Mouse (Mus musculus): ENCODE data around the gene Ckap2. TPM values are rescaled to one million over a fixed set of nuclear protein-coding genes. Genes with fewer than 3 reads are reported as not detected.
A peak's percentile ranks its signal among the peaks of the same experiment; 100 is the strongest.
"Not testable (repeated sequence)": the region's sequence is repeated elsewhere in the genome, so short reads cannot be mapped to it uniquely, and the experiment has no call there.

Ckap2 gene
- polyA plus RNA-seq, 1 experiment from 2014 or later: 55.0 TPM

DNA sequence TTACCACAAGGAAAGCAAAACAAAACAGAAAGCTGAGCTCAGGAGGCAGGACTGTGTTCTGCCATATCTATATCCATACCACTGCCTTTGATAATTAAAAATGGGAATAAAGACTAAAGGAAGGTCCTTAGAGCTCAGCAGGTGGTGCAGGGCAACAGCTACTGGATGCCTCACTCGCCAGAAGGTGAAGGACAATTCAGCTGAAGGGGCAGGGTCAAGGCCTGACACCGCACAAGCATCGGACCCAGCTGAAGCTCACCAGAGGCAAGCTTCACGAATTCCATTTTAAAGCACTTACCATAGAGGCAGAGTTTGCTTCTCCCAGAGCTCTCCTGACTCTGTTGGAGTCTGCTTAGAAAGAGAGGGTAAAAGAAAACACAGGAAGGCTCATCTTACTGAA is 43.0 kb downstream of the Ckap2 start:
- ATAC-seq (ENCODE audit: insufficient number of reproducible peaks, low FRiP score, low TSS enrichment, low read depth) (no peak), DNase-seq (ENCODE audit: low spot score) (no peak)
- no peak overlapping the region for H3K4me3 ChIP-seq (ENCODE audit: low read depth, low read length)
- no peaks in the 10 kb centered on the region for H3K36me3 ChIP-seq (ENCODE audit: control insufficient read depth, insufficient read depth, low read length)
- 81% methylated on average over 4 of the region's 4 CpGs for WGBS
- no peak overlapping the region for H3K9ac ChIP-seq (ENCODE audit: low read length)
- no peaks in the 10 kb centered on the region for H3K27me3 ChIP-seq (ENCODE audit: control insufficient read depth, insufficient read depth, low read length)
- no peaks in the 10 kb centered on the region for H3K9me3 ChIP-seq (ENCODE audit: control insufficient read depth, low read length)
- H3K4me2 ChIP-seq (ENCODE audit: low read depth, severe bottlenecking): no peak overlapping the region
- no peak overlapping the region for H3K27ac ChIP-seq (replicated peaks; ENCODE audit: low read depth, low read length)
- no peaks in the 10 kb centered on the region for H3K4me1 ChIP-seq (ENCODE audit: control insufficient read depth, insufficient read depth, low read length)

DNA sequence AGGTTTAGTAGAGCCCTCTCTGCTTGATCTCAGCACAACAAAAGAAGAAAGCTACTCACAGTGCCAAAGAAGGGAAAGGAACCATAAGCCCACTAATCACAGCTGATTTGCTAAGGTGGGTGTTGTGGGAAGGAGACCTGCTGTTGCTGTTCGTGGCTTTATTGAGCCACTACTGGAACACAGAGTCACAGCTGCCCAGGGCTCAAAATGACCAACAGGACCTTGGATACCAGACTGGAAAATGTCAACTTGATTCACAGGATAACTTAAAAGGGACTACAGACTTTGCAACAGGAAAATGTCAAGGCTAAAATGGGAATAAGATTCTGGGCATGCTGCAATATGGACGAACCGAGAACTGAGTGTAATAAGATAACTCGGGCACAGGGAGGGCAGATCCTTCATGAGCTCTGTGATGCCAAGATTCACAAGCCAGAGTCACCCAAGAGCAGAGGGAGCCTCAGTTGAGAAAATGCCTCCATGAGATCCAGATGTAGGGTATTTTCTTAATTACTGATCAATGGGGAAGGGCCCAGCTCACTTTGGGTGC is 43.7 kb downstream of the Ckap2 start:
- ATAC-seq (ENCODE audit: insufficient number of reproducible peaks, low FRiP score, low TSS enrichment, low read depth): no peak
- H3K27ac ChIP-seq (replicated peaks; ENCODE audit: low read depth, low read length): no peak overlapping the region
- no peak for DNase-seq (ENCODE audit: low spot score)
- H3K4me2 ChIP-seq (ENCODE audit: low read depth, severe bottlenecking): no peak overlapping the region
- 91% methylated on average over 4 of the region's 4 CpGs for WGBS
- H3K27me3 ChIP-seq (ENCODE audit: control insufficient read depth, insufficient read depth, low read length): no peaks in the 10 kb centered on the region
- no peaks in the 10 kb centered on the region for H3K4me1 ChIP-seq (ENCODE audit: control insufficient read depth, insufficient read depth, low read length)
- no peaks in the 10 kb centered on the region for H3K36me3 ChIP-seq (ENCODE audit: control insufficient read depth, insufficient read depth, low read length)
- no peak overlapping the region for H3K9ac ChIP-seq (ENCODE audit: low read length)
- H3K9me3 ChIP-seq (ENCODE audit: control insufficient read depth, low read length): no peaks in the 10 kb centered on the region
- no peak overlapping the region for H3K4me3 ChIP-seq (ENCODE audit: low read depth, low read length)

DNA sequence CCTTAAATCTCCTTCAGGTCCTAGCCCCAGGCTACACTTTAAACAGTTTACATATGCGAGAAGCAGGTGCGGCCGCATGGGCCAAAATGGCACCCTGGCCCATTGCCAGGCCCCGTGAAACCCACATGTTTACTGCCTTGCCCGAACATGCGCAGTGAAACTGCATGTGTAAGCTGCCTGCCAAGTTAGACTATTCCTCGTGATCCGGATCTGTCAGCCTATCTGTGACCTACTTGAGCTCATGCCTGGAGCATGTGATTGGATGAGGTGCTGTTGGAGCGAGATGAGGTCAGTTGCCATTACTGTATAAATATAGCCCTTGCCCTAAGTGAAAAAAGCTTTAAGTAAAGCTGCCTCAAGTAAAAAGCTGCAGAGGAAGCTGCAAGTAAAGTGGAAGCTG is 49.2 kb downstream of the Ckap2 start:
- H3K36me3 ChIP-seq (ENCODE audit: control insufficient read depth, insufficient read depth, low read length); H3K4me2 ChIP-seq (ENCODE audit: low read depth, severe bottlenecking); H3K9ac ChIP-seq (ENCODE audit: low read length); H3K9me3 ChIP-seq (ENCODE audit: control insufficient read depth, low read length); H3K27me3 ChIP-seq (ENCODE audit: control insufficient read depth, insufficient read depth, low read length); ATAC-seq (ENCODE audit: insufficient number of reproducible peaks, low FRiP score, low TSS enrichment, low read depth); H3K4me3 ChIP-seq (ENCODE audit: low read depth, low read length); H3K27ac ChIP-seq (replicated peaks; ENCODE audit: low read depth, low read length); DNase-seq (ENCODE audit: low spot score); H3K4me1 ChIP-seq (ENCODE audit: control insufficient read depth, insufficient read depth, low read length): not testable (repeated sequence)
- 91% methylated on average over 9 of the region's 9 CpGs for WGBS

DNA sequence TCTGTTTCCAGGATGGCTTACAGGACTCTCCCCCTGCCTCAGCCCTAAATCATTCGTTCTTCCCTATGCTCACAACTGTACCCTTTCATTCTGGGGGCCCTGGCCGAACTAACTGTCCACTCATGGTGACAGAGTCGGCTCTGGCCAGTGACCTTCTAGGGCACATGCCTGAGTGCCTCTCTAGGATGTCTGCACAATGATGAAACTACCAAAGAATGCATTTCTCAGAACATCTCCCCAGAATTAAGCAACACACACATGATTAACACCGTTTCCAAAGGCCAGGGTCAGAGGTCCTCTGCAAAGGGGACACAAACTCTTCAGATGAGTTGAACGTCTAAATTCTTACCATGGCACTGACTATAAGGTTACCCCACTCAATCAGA is 50.9 kb downstream of the Ckap2 start:
- ATAC-seq (ENCODE audit: insufficient number of reproducible peaks, low FRiP score, low TSS enrichment, low read depth) (no peak), DNase-seq (ENCODE audit: low spot score) (no peak)
- no peak overlapping the region for H3K9ac ChIP-seq (ENCODE audit: low read length)
- H3K4me1 ChIP-seq (ENCODE audit: control insufficient read depth, insufficient read depth, low read length): no peaks in the 10 kb centered on the region
- H3K27me3 ChIP-seq (ENCODE audit: control insufficient read depth, insufficient read depth, low read length): no peaks in the 10 kb centered on the region
- no peak overlapping the region for H3K4me2 ChIP-seq (ENCODE audit: low read depth, severe bottlenecking)
- H3K27ac ChIP-seq (replicated peaks; ENCODE audit: low read depth, low read length): no peak overlapping the region
- H3K4me3 ChIP-seq (ENCODE audit: low read depth, low read length): no peak overlapping the region
- H3K9me3 ChIP-seq (ENCODE audit: control insufficient read depth, low read length): no peaks in the 10 kb centered on the region
- H3K36me3 ChIP-seq (ENCODE audit: control insufficient read depth, insufficient read depth, low read length): no peaks in the 10 kb centered on the region
- WGBS: 90% methylated on average over 5 of the region's 5 CpGs

DNA sequence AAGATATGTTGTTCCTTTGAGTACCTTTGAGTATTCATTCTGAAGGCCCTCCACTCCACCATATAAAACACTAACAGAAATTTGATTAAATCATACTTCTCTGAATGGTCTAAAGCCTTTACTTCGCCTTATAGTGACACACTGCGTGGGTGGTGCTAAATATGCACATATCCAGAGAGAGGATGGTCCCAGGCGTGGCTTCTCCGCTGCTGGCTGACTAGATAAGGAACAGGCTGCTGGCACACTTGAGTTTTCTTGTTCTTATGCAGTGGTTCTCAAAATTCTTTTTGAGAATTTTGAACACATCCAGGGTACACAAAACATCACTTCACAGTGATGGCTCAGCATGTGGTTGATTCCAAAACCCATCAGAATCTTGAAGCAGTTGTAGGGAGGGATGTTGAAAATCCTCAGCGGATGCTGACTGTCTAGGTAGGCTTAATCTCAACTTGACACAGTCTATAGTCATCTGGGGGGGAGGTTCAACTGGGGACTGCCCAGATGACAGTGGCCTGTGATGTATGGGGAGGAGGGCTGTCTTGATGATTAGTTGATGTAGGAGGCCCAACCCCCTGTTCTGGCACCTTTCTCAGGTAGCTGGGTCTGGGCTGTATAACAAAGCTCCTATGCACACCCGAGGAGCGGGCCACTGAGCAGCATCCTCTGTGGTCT is 51.4 kb downstream of the Ckap2 start:
- Histone ChIP-seq H3K9me3 (ENCODE audit: control insufficient read depth, low read length) (no peaks in the 10 kb centered on the region), H3K27me3 (ENCODE audit: control insufficient read depth, insufficient read depth, low read length) (no peaks in the 10 kb centered on the region), H3K4me2 (ENCODE audit: low read depth, severe bottlenecking) (no peak overlapping the region), H3K9ac (ENCODE audit: low read length) (no peak overlapping the region), H3K27ac (replicated peaks; ENCODE audit: low read depth, low read length) (no peak overlapping the region), H3K4me1 (ENCODE audit: control insufficient read depth, insufficient read depth, low read length) (no peaks in the 10 kb centered on the region), H3K4me3 (ENCODE audit: low read depth, low read length) (no peak overlapping the region), H3K36me3 (ENCODE audit: control insufficient read depth, insufficient read depth, low read length) (no peaks in the 10 kb centered on the region)
- ATAC-seq (ENCODE audit: insufficient number of reproducible peaks, low FRiP score, low TSS enrichment, low read depth): no peak
- no peak for DNase-seq (ENCODE audit: low spot score)
- WGBS: 93% methylated on average over 7 of the region's 7 CpGs

- H3K27me3 ChIP-seq (ENCODE audit: control insufficient read depth, insufficient read depth, low read length): no peaks in the 10 kb centered on the region
- no peak for DNase-seq (ENCODE audit: low spot score)
- no peaks in the 10 kb centered on the region for H3K36me3 ChIP-seq (ENCODE audit: control insufficient read depth, insufficient read depth, low read length)
- H3K27ac ChIP-seq (replicated peaks; ENCODE audit: low read depth, low read length): no peak overlapping the region
- no peak overlapping the region for H3K9ac ChIP-seq (ENCODE audit: low read length)
- no peak overlapping the region for H3K4me2 ChIP-seq (ENCODE audit: low read depth, severe bottlenecking)
- ATAC-seq (ENCODE audit: insufficient number of reproducible peaks, low FRiP score, low TSS enrichment, low read depth): no peak
- H3K4me1 ChIP-seq (ENCODE audit: control insufficient read depth, insufficient read depth, low read length): no peaks in the 10 kb centered on the region
- H3K9me3 ChIP-seq (ENCODE audit: control insufficient read depth, low read length): no peaks in the 10 kb centered on the region
- H3K4me3 ChIP-seq (ENCODE audit: low read depth, low read length): no peak overlapping the region
- WGBS: 80% methylated on average over 12 of the region's 12 CpGs
Measured at GRCm38 (mm10) chr8:22132062-22132461, 53.6 kb downstream of the Ckap2 start.

DNA sequence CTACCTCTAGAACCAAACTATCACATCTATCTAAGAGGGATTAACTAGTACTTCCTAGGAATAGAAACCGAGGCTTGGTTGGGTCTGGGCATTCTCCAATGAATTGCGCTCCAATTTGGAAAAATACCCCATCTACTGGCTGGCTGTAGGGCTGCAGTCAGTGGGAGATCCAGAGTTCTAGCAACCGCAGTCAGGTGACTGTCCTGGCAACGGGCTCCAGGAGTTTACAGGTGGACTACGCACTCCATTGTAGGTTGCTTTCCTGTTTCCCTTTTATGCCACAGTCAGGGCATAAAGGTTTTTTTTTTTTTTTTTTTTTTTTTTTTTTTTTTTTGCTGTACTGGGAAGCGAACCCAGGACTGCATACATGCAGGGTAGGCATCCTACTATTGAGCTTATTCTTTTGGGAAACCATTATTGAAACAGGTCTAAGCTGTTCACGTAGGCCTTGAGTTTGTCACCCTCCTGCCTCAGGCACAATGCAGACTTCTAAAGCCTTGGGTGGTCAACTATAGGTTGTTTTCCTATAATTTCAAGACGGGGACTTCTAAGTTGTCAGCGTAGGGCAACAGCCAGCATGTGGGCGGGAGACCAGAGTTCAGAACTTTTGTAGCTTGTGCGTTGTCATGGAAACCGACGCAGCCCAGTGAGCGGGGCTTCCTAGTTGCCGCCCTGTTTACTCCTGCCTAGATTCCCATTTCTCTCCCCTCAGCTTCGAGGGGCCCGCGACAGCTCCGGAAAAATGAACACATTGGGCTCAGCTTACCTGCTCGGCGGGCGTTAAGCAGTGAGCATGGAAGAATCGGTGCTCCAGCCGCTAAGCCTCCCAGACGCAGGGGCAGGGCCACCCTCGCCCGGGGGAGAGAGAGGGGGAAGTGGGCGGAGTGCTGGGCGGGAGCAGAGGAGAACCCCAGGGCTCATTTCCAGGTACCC is 61.1 kb downstream of the Ckap2 start, which contains the start of gene Nek5:
Gene Nek5, minus strand, starts transcription at position 834 of the 933 bp plus-strand sequence.
- Histone ChIP-seq H3K9me3 (ENCODE audit: control insufficient read depth, low read length) (no peaks in the 10 kb centered on the region), H3K4me2 (ENCODE audit: low read depth, severe bottlenecking) (peak within 1 kb of the TSS; percentile 71), H3K27ac (replicated peaks; ENCODE audit: low read depth, low read length) (no peak within 1 kb of the TSS), H3K27me3 (ENCODE audit: control insufficient read depth, insufficient read depth, low read length) (no peaks in the 10 kb centered on the region), H3K9ac (ENCODE audit: low read length) (no peak within 1 kb of the TSS), H3K4me3 (ENCODE audit: low read depth, low read length) (peak within 1 kb of the TSS; percentile 47), H3K36me3 (ENCODE audit: control insufficient read depth, insufficient read depth, low read length) (no peaks in the 10 kb centered on the region), H3K4me1 (ENCODE audit: control insufficient read depth, insufficient read depth, low read length) (no peaks in the 10 kb centered on the region)
- DNase-seq (ENCODE audit: low spot score) (peak; percentile 75), ATAC-seq (ENCODE audit: insufficient number of reproducible peaks, low FRiP score, low TSS enrichment, low read depth) (peak; percentile 85)
- WGBS: 3% methylated on average over 29 of the region's 29 CpGs

Measured in limb, embryonic 11.5 days (tissue).